Mouse (Mus musculus): Measurements from ENCODE around the gene Slc25a51. TPM values are rescaled to one million over a fixed set of nuclear protein-coding genes. Genes with fewer than 3 reads are reported as not detected.

Slc25a51 gene
- total and polyA plus RNA-seq, 3 experiments: 43.8 to 395 (median 47.5) TPM

GRCm38 (mm10) chr4:45434071-45434470 is 25.5 kb upstream of the Slc25a51 start:
- Histone ChIP-seq H3K9ac (ENCODE audit: control insufficient read depth, low read depth, low read length, poor library complexity, severe bottlenecking) (no peak overlapping the region), H3K36me3 (ENCODE audit: control insufficient read depth in 1 of 2, insufficient read depth in 2 of 2, low read length in 2 of 2) (no peaks in the 10 kb centered on the region), H3K9me3 (replicated peaks; ENCODE audit: insufficient read depth, low read length) (no peaks in the 10 kb centered on the region), H3K4me3 (ENCODE audit: control insufficient read depth in 1 of 2, insufficient read depth in 1 of 2, low read depth in 2 of 2, low read length in 2 of 2) (no peak overlapping the region), H3K27me3 (ENCODE audit: control insufficient read depth in 1 of 2, insufficient read depth in 2 of 2, low read length in 2 of 2) (no peaks in the 10 kb centered on the region), H3K79me2 (ENCODE audit: control insufficient read depth, insufficient read depth, low read length, poor library complexity) (no peaks in the 10 kb centered on the region), H3K27ac (ENCODE audit: control insufficient read depth, low read depth, low read length) (no peak overlapping the region), H3K4me1 (ENCODE audit: control insufficient read depth in 1 of 2, insufficient read depth in 2 of 2, low read length in 2 of 2) (no peaks in the 10 kb centered on the region)
- no peak for TF ChIP-seq MAFK (IDR thresholded peaks at IDR 0.05; ENCODE audit: borderline replicate concordance, low read depth, low read length)
- no peak for DNase-seq (ENCODE audit: low read depth, low spot score)

- Histone ChIP-seq H3K36me3 (ENCODE audit: control insufficient read depth in 1 of 2, insufficient read depth in 2 of 2, low read length in 2 of 2) (no peaks in the 10 kb centered on the region), H3K4me1 (ENCODE audit: control insufficient read depth in 1 of 2, insufficient read depth in 2 of 2, low read length in 2 of 2) (no peaks in the 10 kb centered on the region), H3K79me2 (ENCODE audit: control insufficient read depth, insufficient read depth, low read length, poor library complexity) (no peaks in the 10 kb centered on the region), H3K27me3 (ENCODE audit: control insufficient read depth in 1 of 2, insufficient read depth in 2 of 2, low read length in 2 of 2) (no peaks in the 10 kb centered on the region), H3K27ac (ENCODE audit: control insufficient read depth, low read depth, low read length) (no peak overlapping the region), H3K4me3 (ENCODE audit: control insufficient read depth in 1 of 2, insufficient read depth in 1 of 2, low read depth in 2 of 2, low read length in 2 of 2) (no peak overlapping the region), H3K9ac (ENCODE audit: control insufficient read depth, low read depth, low read length, poor library complexity, severe bottlenecking) (no peak overlapping the region), H3K9me3 (replicated peaks; ENCODE audit: insufficient read depth, low read length) (no peaks in the 10 kb centered on the region)
- no peak for DNase-seq (ENCODE audit: low read depth, low spot score)
- no peak for TF ChIP-seq MXI1 (IDR thresholded peaks at IDR 0.05; ENCODE audit: low read depth, low read length)
- no peak for TF ChIP-seq SIN3A (IDR thresholded peaks at IDR 0.05; ENCODE audit: low read length)
- TF ChIP-seq GATA1 (IDR thresholded peaks at IDR 0.05; ENCODE audit: low read depth, low read length): no peak
- no peak for TF ChIP-seq RCOR1 (IDR thresholded peaks at IDR 0.05; ENCODE audit: low read depth, low read length)
- no peak for TF ChIP-seq E2F4 (IDR thresholded peaks at IDR 0.05; ENCODE audit: borderline replicate concordance, low read depth, low read length)
- no peak for TF ChIP-seq CHD1 (IDR thresholded peaks at IDR 0.05; ENCODE audit: low read depth, low read length)
- TF ChIP-seq MYC (IDR thresholded peaks at IDR 0.05; ENCODE audit: low read depth, low read length): no peak
- TF ChIP-seq ELF1 (IDR thresholded peaks at IDR 0.05; ENCODE audit: low read depth, low read length): no peak
- TF ChIP-seq ZC3H11A (IDR thresholded peaks at IDR 0.05; ENCODE audit: low read depth, low read length): no peak
- TF ChIP-seq NRF1 (IDR thresholded peaks at IDR 0.05; ENCODE audit: insufficient read depth, low read depth, low read length, poor library complexity, severe bottlenecking): no peak
- no peak for TF ChIP-seq ZMIZ1 (IDR thresholded peaks at IDR 0.05; ENCODE audit: low read depth, low read length)
These were observed 23.2 kb upstream of the Slc25a51 start for GRCm38 (mm10) chr4:45431806-45432205.

GRCm38 (mm10) chr4:45431316-45431715 is 22.8 kb upstream of the Slc25a51 start:
- Histone ChIP-seq H3K4me1 (ENCODE audit: control insufficient read depth in 1 of 2, insufficient read depth in 2 of 2, low read length in 2 of 2) (no peaks in the 10 kb centered on the region), H3K9me3 (replicated peaks; ENCODE audit: insufficient read depth, low read length) (no peaks in the 10 kb centered on the region), H3K79me2 (ENCODE audit: control insufficient read depth, insufficient read depth, low read length, poor library complexity) (no peaks in the 10 kb centered on the region), H3K36me3 (ENCODE audit: control insufficient read depth in 1 of 2, insufficient read depth in 2 of 2, low read length in 2 of 2) (no peaks in the 10 kb centered on the region), H3K9ac (ENCODE audit: control insufficient read depth, low read depth, low read length, poor library complexity, severe bottlenecking) (no peak overlapping the region), H3K4me3 (ENCODE audit: control insufficient read depth in 1 of 2, insufficient read depth in 1 of 2, low read depth in 2 of 2, low read length in 2 of 2) (no peak overlapping the region), H3K27me3 (ENCODE audit: control insufficient read depth in 1 of 2, insufficient read depth in 2 of 2, low read length in 2 of 2) (no peaks in the 10 kb centered on the region), H3K27ac (ENCODE audit: control insufficient read depth, low read depth, low read length) (no peak overlapping the region)
- TF ChIP-seq E2F4 (IDR thresholded peaks at IDR 0.05; ENCODE audit: borderline replicate concordance, low read depth, low read length): no peak
- TF ChIP-seq MYC (IDR thresholded peaks at IDR 0.05; ENCODE audit: low read depth, low read length): no peak
- no peak for TF ChIP-seq MAFK (IDR thresholded peaks at IDR 0.05; ENCODE audit: borderline replicate concordance, low read depth, low read length)
- TF ChIP-seq SMC3 (IDR thresholded peaks at IDR 0.05; ENCODE audit: low read depth, low read length): no peak
- TF ChIP-seq ZMIZ1 (IDR thresholded peaks at IDR 0.05; ENCODE audit: low read depth, low read length): no peak
- TF ChIP-seq CHD1 (IDR thresholded peaks at IDR 0.05; ENCODE audit: low read depth, low read length): no peak
- TF ChIP-seq RCOR1 (IDR thresholded peaks at IDR 0.05; ENCODE audit: low read depth, low read length): no peak
- no peak for TF ChIP-seq GATA1 (IDR thresholded peaks at IDR 0.05; ENCODE audit: low read depth, low read length)
- TF ChIP-seq NELFE (IDR thresholded peaks at IDR 0.05; ENCODE audit: low read depth, low read length): no peak
- no peak for TF ChIP-seq TBP (IDR thresholded peaks at IDR 0.05; ENCODE audit: low read depth, low read length)
- no peak for TF ChIP-seq EP300 (IDR thresholded peaks at IDR 0.05; ENCODE audit: low read depth in 1 of 2, low read length in 2 of 2)
- TF ChIP-seq JUND (IDR thresholded peaks at IDR 0.05; ENCODE audit: low read depth, low read length): no peak
- TF ChIP-seq ZNF384 (IDR thresholded peaks at IDR 0.05; ENCODE audit: low read depth, low read length): no peak
- no peak for TF ChIP-seq MAZ (IDR thresholded peaks at IDR 0.05; ENCODE audit: low read depth, low read length)
- TF ChIP-seq USF1 (IDR thresholded peaks at IDR 0.05; ENCODE audit: low read depth, low read length): no peak
- no peak for DNase-seq (ENCODE audit: low read depth, low spot score)

Measured in MEL (cell line).